Mouse (Mus musculus) kidney, embryonic 14.5 days (tissue): ENCODE measurements around the gene Fstl1. TPM values are rescaled to one million over a fixed set of nuclear protein-coding genes. Genes with fewer than 3 reads are reported as not detected.

Experiments
- ATAC-seq: fragments of 200-750 bp; cut with Nextera tagmentation; 2 replicates; pipeline ENCODE4 v1.8.0; 2017; ENCODE audit warnings: moderate number of reproducible peaks, mild to moderate bottlenecking, moderate TSS enrichment, moderate library complexity; ENCODE audit not compliant: low FRiP score, low TSS enrichment
- H3K27ac ChIP-seq: fragments of 300-500 bp; sonication (generic); 2 replicates; pipeline ENCODE4 v1.5.1; 2014; ENCODE audit warnings: low read depth, mild to moderate bottlenecking, low read length, moderate library complexity, mixed read lengths
- H3K27me3 ChIP-seq: fragments of 300-500 bp; sonication (generic); 2 replicates; pipeline ENCODE4 v1.6.1; 2014; ENCODE audit warnings: mild to moderate bottlenecking, low read length; ENCODE audit not compliant: control insufficient read depth, insufficient read depth
- H3K36me3 ChIP-seq: fragments of 300-500 bp; sonication (generic); 2 replicates; pipeline ENCODE4 v1.6.1; 2014; ENCODE audit warnings: low read length, mixed read lengths; ENCODE audit not compliant: control insufficient read depth, insufficient read depth
- H3K4me1 ChIP-seq: fragments of 300-500 bp; sonication (generic); 2 replicates; pipeline ENCODE4 v1.6.1; 2014; ENCODE audit warnings: low read length, mixed read lengths; ENCODE audit not compliant: control insufficient read depth, insufficient read depth
- H3K4me2 ChIP-seq: fragments of 300-500 bp; sonication (generic); replicated peaks from 2 replicates; pipeline ENCODE4 v1.6.1; 2014; ENCODE audit warnings: low read depth, mild to moderate bottlenecking, low read length
- H3K4me3 ChIP-seq: fragments of 300-500 bp; sonication (generic); 2 replicates; pipeline ENCODE4 v1.5.1; 2014; ENCODE audit warnings: mild to moderate bottlenecking, low read length
- H3K9ac ChIP-seq: fragments of 300-500 bp; sonication (generic); 2 replicates; pipeline ENCODE4 v1.6.1; 2014; ENCODE audit warnings: low read depth, mild to moderate bottlenecking, low read length, moderate library complexity
- H3K9me3 ChIP-seq: fragments of 300-500 bp; sonication (generic); 2 replicates; pipeline ENCODE4 v1.6.1; 2016; ENCODE audit warnings: low read length; ENCODE audit not compliant: control insufficient read depth
- WGBS: fragments of 180-500 bp; shearing (Covaris S2); extraction: QIAGEN DNeasy Blood & Tissue Kit; methylation state at CpG from one replicate; pipeline ENCODE4 v1.1.7; 2014; 5-methylcytosine and 5-hydroxymethylcytosine counted together
- polyA plus RNA-seq: library from polyadenylated mRNA; unstranded; fragments of >200 nt; fragmentation: Nextera tagmentation; extraction: Ambion mirVana; gene quantifications from 2 replicates; pipeline ENCODE4 v1.2.1, GENCODE M21; 2014

The Fstl1 gene
- polyA plus RNA-seq, 1 experiment from 2014 or later: 589 TPM

DNA sequence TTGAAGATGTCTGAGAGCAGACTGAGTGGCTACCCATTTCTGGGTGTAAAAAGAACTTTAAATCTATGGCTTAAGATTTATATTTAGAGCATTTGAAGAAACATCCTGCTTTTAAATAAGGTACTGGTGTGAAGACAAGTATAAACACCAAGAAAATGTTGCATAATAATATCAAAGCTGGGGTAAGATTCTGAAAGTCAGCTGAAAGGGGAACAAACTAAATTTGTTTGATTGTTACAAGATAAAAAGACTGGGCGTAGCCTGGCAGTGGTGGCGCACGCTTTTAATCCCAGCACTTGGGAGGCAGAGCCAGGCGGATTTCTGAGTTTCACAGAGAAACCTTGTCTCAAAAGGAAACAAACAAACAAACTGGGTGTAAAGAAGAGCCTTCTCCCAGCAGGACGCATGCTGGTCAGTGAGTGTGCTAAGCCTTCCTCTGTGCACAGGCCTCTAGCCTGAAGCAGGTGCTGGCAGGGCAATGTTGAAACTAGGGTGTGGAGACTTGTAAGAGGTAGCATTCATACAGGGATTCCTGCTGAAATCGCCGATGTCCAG, 102.4 kb downstream of the Fstl1 start:
- no peak overlapping the region for H3K27ac ChIP-seq
- ATAC-seq: no peak
- H3K4me3 ChIP-seq: no peak overlapping the region
- no peak overlapping the region for H3K9ac ChIP-seq
- H3K4me1 ChIP-seq: no peaks in the 10 kb centered on the region
- no peak overlapping the region for H3K4me2 ChIP-seq
- no peaks in the 10 kb centered on the region for H3K27me3 ChIP-seq
- peaks cover 64% of the 10 kb centered on the region for H3K36me3 ChIP-seq
- 91% methylated on average over 7 of the region's 7 CpGs for WGBS
- H3K9me3 ChIP-seq: no peaks in the 10 kb centered on the region

DNA sequence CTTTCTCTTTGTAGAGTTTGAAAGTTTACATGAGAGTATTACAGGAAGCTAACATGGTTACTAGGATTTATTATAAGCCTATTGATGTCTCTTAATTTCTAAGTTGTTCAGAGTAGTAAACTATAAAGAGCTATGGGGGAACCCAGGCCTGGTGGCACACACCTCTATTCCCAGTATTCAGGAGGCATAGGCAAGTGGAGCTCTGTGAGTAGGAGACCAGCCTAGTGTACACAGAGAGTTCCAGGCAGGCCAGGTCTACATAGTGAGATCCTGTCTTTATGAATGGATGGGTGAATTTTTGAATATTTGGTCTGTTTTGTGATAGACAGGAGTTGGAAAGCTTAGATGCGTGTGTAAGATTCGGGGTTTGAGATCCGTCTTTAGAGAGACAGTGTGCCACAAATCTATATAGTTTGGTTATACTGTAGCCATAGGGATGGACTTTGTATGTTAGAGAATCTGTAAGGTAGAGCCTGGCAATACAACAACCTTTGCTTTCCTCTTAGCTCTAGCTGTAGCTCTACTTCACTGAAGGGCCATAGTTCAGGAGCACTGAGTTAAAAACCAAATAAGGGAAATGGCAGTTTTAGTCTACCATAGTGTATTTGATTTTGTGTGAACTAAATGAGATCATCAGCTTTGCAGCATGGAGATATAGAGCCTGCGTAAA, 103.2 kb downstream of the Fstl1 start:
- no peaks in the 10 kb centered on the region for H3K27me3 ChIP-seq
- H3K9me3 ChIP-seq: no peaks in the 10 kb centered on the region
- H3K4me3 ChIP-seq: no peak overlapping the region
- ATAC-seq: no peak
- no peak overlapping the region for H3K4me2 ChIP-seq
- no peak overlapping the region for H3K27ac ChIP-seq
- peaks cover 68% of the 10 kb centered on the region for H3K36me3 ChIP-seq
- 95% methylated on average over 4 of the region's 4 CpGs for WGBS
- no peaks in the 10 kb centered on the region for H3K4me1 ChIP-seq
- no peak overlapping the region for H3K9ac ChIP-seq

- no peak overlapping the region for H3K4me2 ChIP-seq
- 75% methylated on average over 2 of the region's 2 CpGs for WGBS
- H3K27me3 ChIP-seq: no peaks in the 10 kb centered on the region
- no peak for ATAC-seq
- no peak overlapping the region for H3K27ac ChIP-seq
- no peaks in the 10 kb centered on the region for H3K9me3 ChIP-seq
- no peak overlapping the region for H3K9ac ChIP-seq
- no peak overlapping the region for H3K4me3 ChIP-seq
- peaks cover 68% of the 10 kb centered on the region for H3K36me3 ChIP-seq
- no peaks in the 10 kb centered on the region for H3K4me1 ChIP-seq
Measured at GRCm38 (mm10) chr16:37881168-37881567, 104.5 kb downstream of the Fstl1 start.

Other genes with a start within 250 kb of the Fstl1 start
- 16.6 and 33.9 TPM in 2 replicates for gene Gtf2e1, start 237.1 kb upstream of the Fstl1 start, polyA plus RNA-seq
- gene Rabl3, start 237.0 kb upstream of the Fstl1 start, polyA plus RNA-seq: 21.4 and 28.6 TPM in 2 replicates
- 0.26 and 0.53 TPM in 2 replicates for gene Hgd, start 196.7 kb upstream of the Fstl1 start, polyA plus RNA-seq
- 58.1 and 71.9 TPM in 2 replicates for gene Ndufb4, start 122.4 kb upstream of the Fstl1 start, polyA plus RNA-seq
- gene Gm36028, start 84.3 kb downstream of the Fstl1 start, polyA plus RNA-seq: 0.26 TPM in 1 of 2 replicates, not detected in the other
- 51.5 and 78.1 TPM in 2 replicates for gene Lrrc58, start 91.5 kb downstream of the Fstl1 start, polyA plus RNA-seq
- gene Gpr156, start 139.6 kb downstream of the Fstl1 start, polyA plus RNA-seq: 0.57 and 1.1 TPM in 2 replicates